Mouse (Mus musculus) liver, postnatal 0 days (tissue): ENCODE measurements around the gene Cux2. TPM values are rescaled to one million over a fixed set of nuclear protein-coding genes. Genes with fewer than 3 reads are reported as not detected.

Experiments used
- ATAC-seq: fragments of 200-750 bp; cut with Nextera tagmentation; 2 replicates; pipeline ENCODE4 v1.8.0; 2017; ENCODE audit warnings: mild to moderate bottlenecking, moderate library complexity
- DNase-seq: peaks from one replicate; pipeline ENCODE4 v3.0.0-alpha.2; 2016
- H3K27ac ChIP-seq: fragments of 300-500 bp; sonication (generic); 2 replicates; pipeline ENCODE4 v1.5.1; 2014; ENCODE audit warnings: antibody characterized with exemption, moderate library complexity, mild to moderate bottlenecking, low read depth
- H3K27me3 ChIP-seq: fragments of 300-500 bp; sonication (generic); 2 replicates; pipeline ENCODE4 v1.6.1; 2014; ENCODE audit warnings: low read length, control low read depth, mixed read lengths; ENCODE audit not compliant: insufficient read depth
- H3K36me3 ChIP-seq: fragments of 300-500 bp; sonication (generic); replicated peaks from 2 replicates; pipeline ENCODE4 v1.6.1; 2014; ENCODE audit warnings: mild to moderate bottlenecking, control low read depth, low read length, moderate library complexity, mixed read lengths; ENCODE audit not compliant: insufficient read depth
- H3K4me1 ChIP-seq: fragments of 300-500 bp; sonication (generic); 2 replicates; pipeline ENCODE4 v1.6.1; 2014; ENCODE audit warnings: antibody characterized with exemption, mild to moderate bottlenecking, control low read depth; ENCODE audit not compliant: insufficient read depth
- H3K4me2 ChIP-seq: fragments of 300-500 bp; sonication (generic); 2 replicates; pipeline ENCODE4 v1.6.1; 2014; ENCODE audit warnings: low read depth, mild to moderate bottlenecking, low read length, moderate library complexity, mixed read lengths
- H3K4me3 ChIP-seq: fragments of 300-500 bp; sonication (generic); 2 replicates; pipeline ENCODE4 v1.5.1; 2014; ENCODE audit warnings: low read depth, low read length
- H3K9ac ChIP-seq: fragments of 300-500 bp; sonication (generic); replicated peaks from 2 replicates; pipeline ENCODE4 v1.6.1; 2014; ENCODE audit warnings: mild to moderate bottlenecking, moderate library complexity
- H3K9me3 ChIP-seq: fragments of 300-500 bp; sonication (generic); 2 replicates; pipeline ENCODE4 v1.6.1; 2016; ENCODE audit warnings: mild to moderate bottlenecking, control low read depth, low read length, mixed read lengths
- CTCF ChIP-seq: sonication (generic); IDR thresholded peaks from 2 replicates; pipeline ENCODE4 v1.5.1; 2016; ENCODE audit warnings: antibody characterized with exemption, low read depth
- EP300 ChIP-seq: IDR thresholded peaks from 2 replicates; pipeline ENCODE4 v1.6.1; 2016; ENCODE audit warnings: antibody characterized with exemption, low read depth, mild to moderate bottlenecking
- WGBS: fragments of 180-500 bp; shearing (Covaris S2); extraction: QIAGEN DNeasy Blood & Tissue Kit; methylation state at CpG from one replicate; pipeline ENCODE4 v1.1.7; 2014; ENCODE audit not compliant: insufficient replicate concordance; 5-methylcytosine and 5-hydroxymethylcytosine counted together
- polyA plus RNA-seq: library from polyadenylated mRNA; unstranded; fragments of >200 nt; fragmentation: Nextera tagmentation; extraction: Ambion mirVana; gene quantifications from 2 replicates; pipeline ENCODE4 v1.2.1, GENCODE M21; 2015

The Cux2 gene
- polyA plus RNA-seq, 1 experiment from 2014 or later, result 3.5 TPM

DNA sequence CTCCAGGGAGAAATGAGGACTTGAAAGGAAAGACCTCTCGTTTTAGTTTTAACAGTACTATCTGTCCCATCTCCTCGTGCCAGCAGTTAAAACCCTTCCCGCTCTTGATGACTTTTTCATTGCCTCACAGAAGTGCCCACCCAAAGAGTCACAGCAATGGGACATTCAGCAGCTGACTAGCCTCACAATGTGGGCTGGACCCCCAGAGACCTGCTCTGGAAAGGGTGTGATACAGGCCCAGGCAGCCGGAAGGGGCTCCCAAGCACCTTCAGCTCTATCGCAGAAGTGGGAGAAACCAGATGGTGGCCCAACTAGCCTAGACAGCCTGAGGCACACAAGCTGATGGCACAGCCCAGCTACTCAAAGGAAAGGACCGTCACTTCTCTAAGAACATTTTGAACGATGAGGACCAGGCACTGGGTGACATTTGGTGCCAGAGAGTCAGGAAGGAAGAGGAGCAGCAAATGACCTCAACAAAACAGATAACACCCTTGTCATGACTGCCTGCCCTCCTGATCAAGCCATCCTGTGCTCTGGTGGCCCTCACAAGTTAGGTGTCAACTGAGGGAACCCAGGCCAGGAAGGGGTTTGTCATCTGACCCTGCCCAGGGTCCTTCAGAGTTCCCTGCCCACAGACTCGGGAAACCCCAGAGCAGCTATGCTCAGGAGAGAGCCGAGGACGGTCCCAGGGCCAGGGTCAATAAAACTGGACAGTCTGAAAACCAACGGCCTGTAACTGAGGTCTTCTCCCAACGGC is 214.7 kb downstream of the Cux2 start:
- DNase-seq, result no peak
- H3K36me3 ChIP-seq, result peaks cover 6% of the 10 kb centered on the region; the same call in 1 of the 2 replicates
- TF ChIP-seq EP300 (no peak), CTCF (no peak)
- H3K9ac ChIP-seq, result peak overlapping the region; percentile 97
- H3K4me1 ChIP-seq, result peaks cover 62% of the 10 kb centered on the region
- peak overlapping the region; percentile 92 for H3K4me2 ChIP-seq
- H3K9me3 ChIP-seq, result no peaks in the 10 kb centered on the region
- no peak for ATAC-seq
- peak overlapping the region; percentile 90 for H3K4me3 ChIP-seq
- no peaks in the 10 kb centered on the region for H3K27me3 ChIP-seq
- H3K27ac ChIP-seq, result peak overlapping the region; percentile 100
- 17% methylated on average over 12 of the region's 12 CpGs for WGBS

GRCm38 (mm10) chr5:121834241-121834606 is 215.7 kb downstream of the Cux2 start:
- Histone ChIP-seq H3K4me1 (peaks cover 58% of the 10 kb centered on the region), H3K27ac (peak overlapping the region; percentile 100), H3K9me3 (no peaks in the 10 kb centered on the region), H3K4me3 (peak overlapping the region; percentile 90), H3K36me3 (peaks cover 6% of the 10 kb centered on the region; the same call in 1 of the 2 replicates), H3K9ac (peak overlapping the region; percentile 97), H3K27me3 (no peaks in the 10 kb centered on the region), H3K4me2 (peak overlapping the region; percentile 92)
- ATAC-seq, result no peak
- WGBS, result 36% methylated on average over 7 of the region's 7 CpGs
- no peak for DNase-seq
- TF ChIP-seq EP300, result no peak
- no peak for TF ChIP-seq CTCF

DNA sequence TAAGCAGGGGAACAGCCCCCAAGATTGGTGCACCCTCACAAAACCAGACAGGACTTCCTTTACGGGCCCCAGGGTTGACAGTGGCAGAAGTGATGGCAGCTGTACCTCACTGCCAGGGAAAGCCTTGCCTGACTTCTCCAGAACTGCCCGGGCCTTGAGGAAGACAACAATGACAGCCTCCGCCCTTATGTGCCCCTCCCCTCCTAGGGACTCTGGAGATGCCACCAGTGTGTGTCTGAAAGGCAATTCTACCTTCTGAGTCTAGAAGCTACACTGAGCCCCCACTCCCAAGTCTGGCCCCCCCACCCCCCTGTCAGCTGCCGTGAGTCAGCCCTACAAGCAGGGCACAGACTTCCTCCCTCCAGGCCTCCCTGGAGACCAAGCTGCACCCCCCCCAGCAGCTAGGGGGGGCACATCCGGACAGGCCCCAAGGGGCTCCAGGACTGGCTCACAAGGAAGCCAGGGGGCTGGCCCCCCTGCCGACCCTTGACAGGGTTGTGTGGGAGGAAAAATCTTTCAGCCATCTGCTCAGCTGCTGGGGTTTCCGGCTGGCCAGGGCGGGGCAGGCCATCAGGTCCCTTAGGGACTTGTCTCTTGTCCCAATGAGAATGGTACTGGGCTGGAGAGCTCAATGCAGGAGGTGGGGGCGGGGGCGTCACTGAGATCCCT is 216.2 kb downstream of the Cux2 start:
- Histone ChIP-seq H3K9me3 (no peaks in the 10 kb centered on the region), H3K27me3 (no peaks in the 10 kb centered on the region), H3K36me3 (peaks cover 8% of the 10 kb centered on the region), H3K9ac (peak overlapping the region; percentile 97), H3K4me1 (peaks cover 54% of the 10 kb centered on the region), H3K27ac (peak overlapping the region; percentile 100), H3K4me2 (peak overlapping the region; percentile 92), H3K4me3 (peak overlapping the region; percentile 90)
- ATAC-seq (no peak), DNase-seq (peak; percentile 84)
- whole genome bisulfite sequencing, result 18% methylated on average over 10 of the region's 10 CpGs
- TF ChIP-seq EP300 (peak; percentile 74; the same call in 1 of the 2 replicates), CTCF (peak; percentile 17; the same call in 1 of the 2 replicates)

GRCm38 (mm10) chr5:121833159-121833558 is 216.7 kb downstream of the Cux2 start:
- peaks cover 53% of the 10 kb centered on the region for H3K4me1 ChIP-seq
- H3K27me3 ChIP-seq, result no peaks in the 10 kb centered on the region
- H3K4me2 ChIP-seq, result peak overlapping the region; percentile 92
- no peaks in the 10 kb centered on the region for H3K9me3 ChIP-seq
- peak overlapping the region; percentile 100 for H3K27ac ChIP-seq
- DNase-seq, result no peak
- no peak for TF ChIP-seq CTCF
- no peak for TF ChIP-seq EP300
- H3K9ac ChIP-seq, result 0 out of 2 replicates have a peak overlapping the region, but pooled peaks have one; percentile 26
- peaks cover 14% of the 10 kb centered on the region for H3K36me3 ChIP-seq
- 71% methylated on average over 2 of the region's 2 CpGs for WGBS
- ATAC-seq, result no peak
- peak overlapping the region; percentile 90 for H3K4me3 ChIP-seq

- no peak for DNase-seq
- H3K4me2 ChIP-seq, result peak overlapping the region; percentile 92
- peaks cover 50% of the 10 kb centered on the region for H3K4me1 ChIP-seq
- 73% methylated on average over 6 of the region's 6 CpGs for WGBS
- TF ChIP-seq CTCF, result no peak
- no peak for TF ChIP-seq EP300
- H3K4me3 ChIP-seq, result no peak overlapping the region
- no peak overlapping the region for H3K9ac ChIP-seq
- 0 out of 2 replicates have a peak overlapping the region, but pooled peaks have one; percentile 22 for H3K27ac ChIP-seq
- no peaks in the 10 kb centered on the region for H3K9me3 ChIP-seq
- H3K36me3 ChIP-seq, result peaks cover 20% of the 10 kb centered on the region
- H3K27me3 ChIP-seq, result no peaks in the 10 kb centered on the region
- no peak for ATAC-seq
Measured at GRCm38 (mm10) chr5:121832376-121833155, 217.3 kb downstream of the Cux2 start.
